Mouse (Mus musculus) CH12.LX (cell line): ENCODE data around the gene Ncor2.

Source experiments
- CTCF ChIP-seq, 2 experiments: IDR thresholded peaks in 1 of 2; conservative IDR thresholded peaks in 1 of 2; 2 replicates each; pipeline ENCODE4 v1.5.1; 2011 to 2012; ENCODE audit warnings: low read depth in 2 of 2, low read length in 2 of 2, improper control_type of control experiment in 1 of 2, inconsistent platforms in 1 of 2, mild to moderate bottlenecking in 1 of 2, moderate library complexity in 1 of 2
- ELF1 ChIP-seq: IDR thresholded peaks from 2 replicates; pipeline ENCODE4 v1.6.1; 2014; ENCODE audit warnings: low read depth, mild to moderate bottlenecking, inconsistent platforms, low read length, improper control_type of control experiment
- EP300 ChIP-seq: IDR thresholded peaks from 2 replicates; pipeline ENCODE4 v1.6.1; 2011; ENCODE audit warnings: low read length, improper control_type of control experiment
- POLR2A ChIP-seq: IDR thresholded peaks from 2 replicates; pipeline ENCODE4 v1.6.1; 2011; ENCODE audit warnings: low read depth, mild to moderate bottlenecking, improper control_type of control experiment, low read length

GRCm38 (mm10) chr5:125132566-125133260, 46.3 kb downstream of the Ncor2 start:
- TF ChIP-seq CTCF (conservative IDR thresholded peaks at IDR 0.05 in 1 of 2, IDR thresholded peaks at IDR 0.05 in 1 of 2; ENCODE audit: low read depth in 2 of 2, low read length in 2 of 2) (no peak), POLR2A (no peak), EP300 (no peak), ELF1 (no peak)
